Mouse (Mus musculus): ENCODE data around the gene Il16. TPM values are rescaled to one million over a fixed set of nuclear protein-coding genes. Genes with fewer than 3 reads are reported as not detected.

Gene Il16
- polyA plus RNA-seq, 3 experiments from 2014 or later, result 206 to 386 (median 321) TPM

- ATAC-seq, result no peak
Measured at GRCm38 (mm10) chr7:83604180-83604944, 141.2 kb downstream of the Il16 start.

- peak; percentile 74 for ATAC-seq
Measured at GRCm38 (mm10) chr7:83599913-83600286, 145.6 kb downstream of the Il16 start.

DNA sequence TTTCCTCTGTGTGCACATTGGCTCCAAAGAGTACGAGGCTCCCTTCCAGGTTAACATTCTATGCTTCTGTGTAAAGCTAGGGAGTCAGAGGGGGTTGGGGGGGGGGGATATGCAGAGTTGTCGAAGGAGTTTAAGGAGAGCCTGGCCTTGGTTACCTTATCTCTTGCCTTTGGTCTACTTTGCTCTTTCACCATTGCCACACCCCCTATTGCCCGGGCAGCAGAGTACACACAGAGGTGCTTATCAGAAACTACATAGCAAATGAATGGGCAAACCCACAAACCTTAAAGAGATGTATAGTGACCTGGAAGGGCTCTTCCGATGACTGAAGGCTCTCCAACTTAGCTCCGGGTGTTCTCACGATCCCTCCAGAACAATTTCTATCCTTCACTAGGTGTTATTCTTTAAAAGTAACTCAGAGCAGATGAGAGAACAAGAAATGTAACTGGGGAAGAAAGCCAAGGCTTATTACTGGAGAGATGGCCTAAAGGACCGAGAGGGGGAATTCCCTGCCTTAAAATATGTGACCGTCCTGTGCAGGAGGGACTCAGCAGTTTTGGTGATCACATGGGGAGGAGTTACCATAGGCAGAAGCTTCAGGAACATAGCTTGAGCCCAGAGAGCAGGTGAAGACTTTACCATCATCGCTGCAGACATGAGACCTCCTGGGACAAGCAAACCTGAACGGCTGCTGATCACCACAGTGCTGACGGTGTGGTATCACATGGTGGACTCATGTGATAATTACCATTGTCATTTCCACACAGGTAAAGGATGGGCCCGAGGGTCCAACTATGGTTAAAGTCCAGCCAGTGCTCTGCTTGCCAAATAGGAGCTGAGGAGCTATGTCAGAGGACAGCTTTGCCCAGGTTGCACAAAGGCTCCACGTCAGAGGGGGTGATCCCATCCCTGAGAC, 146.3 kb downstream of the Il16 start:
- no peak for ATAC-seq

GRCm38 (mm10) chr7:83597063-83597462, 148.5 kb downstream of the Il16 start:
- peak; percentile 87 for ATAC-seq

DNA sequence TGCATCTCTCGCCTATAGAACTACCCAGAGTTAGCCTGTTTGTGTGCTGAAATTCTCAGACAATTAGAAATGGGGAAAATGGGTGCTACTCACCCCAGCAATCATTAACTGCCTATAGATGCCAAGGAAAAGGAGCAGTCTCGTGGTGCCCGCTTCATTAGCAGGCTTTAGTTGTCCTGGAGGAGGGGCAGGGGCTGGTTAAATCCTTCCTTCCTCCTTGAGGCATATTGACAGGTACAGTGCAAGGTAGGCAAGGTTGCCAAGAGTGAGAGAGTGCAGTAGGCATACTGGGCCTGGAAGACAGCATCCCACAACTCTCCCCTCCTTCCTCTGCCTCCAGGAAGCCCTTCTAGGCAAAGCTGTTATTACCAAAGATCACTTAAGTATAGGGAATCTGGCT, 151.5 kb downstream of the Il16 start:
- no peak for ATAC-seq

Other genes starting within 250 kb of the Il16 start
- gene Tmc3, start 160.8 kb downstream of the Il16 start, polyA plus RNA-seq (2017; shearing (Covaris generic)), result 1 to 10 TPM in 1 of 3 experiments, under 1 TPM in 1, not detected in 1; 0.55 to 1.5 TPM
- 10 to 100 TPM; 25.0 to 41.7 (median 39.5) TPM for gene Stard5, start 113.8 kb downstream of the Il16 start, polyA plus RNA-seq (2017; shearing (Covaris generic))
- gene Cfap161, start 49.2 kb upstream of the Il16 start, polyA plus RNA-seq (2017; shearing (Covaris generic)), result not detected
- gene Tlnrd1, start 138.6 kb upstream of the Il16 start, polyA plus RNA-seq (2017; shearing (Covaris generic)), result 1 to 10 TPM in 1 of 3 experiments, under 1 TPM in 2; 0.71 to 1.1 (median 0.86) TPM
- gene Mesd, start 138.7 kb upstream of the Il16 start, polyA plus RNA-seq (2017; shearing (Covaris generic)), result 10 to 100 TPM; 29.1 to 53.3 (median 49.6) TPM

All from inflammation-experienced regulatory T-cells, adult 6 months (primary cell).